Mouse (Mus musculus) erythroblast, embryonic 14.5 days (primary cell): ENCODE data around the gene Ldlrad3. TPM values are rescaled to one million over a fixed set of nuclear protein-coding genes. Genes with fewer than 3 reads are reported as not detected.

ENCODE experiments used
- H3K27me3 ChIP-seq: 2 replicates; pipeline ENCODE4 v1.6.1; 2012; ENCODE audit warnings: inconsistent platforms; ENCODE audit not compliant: control insufficient read depth
- H3K36me3 ChIP-seq: 2 replicates; pipeline ENCODE4 v1.6.1; 2012; ENCODE audit warnings: mild to moderate bottlenecking, inconsistent platforms; ENCODE audit not compliant: control insufficient read depth
- H3K4me1 ChIP-seq: 2 replicates; pipeline ENCODE4 v1.6.1; 2012; ENCODE audit warnings: inconsistent platforms; ENCODE audit not compliant: control insufficient read depth
- H3K4me3 ChIP-seq: replicated peaks from 2 replicates; pipeline ENCODE3; 2012; ENCODE audit warnings: moderate library complexity, mild to moderate bottlenecking, inconsistent platforms
- H3K9me3 ChIP-seq: 2 replicates; pipeline ENCODE4 v1.6.1; 2012; ENCODE audit warnings: low read length, inconsistent platforms, mixed read lengths; ENCODE audit not compliant: control insufficient read depth
- GATA1 ChIP-seq: IDR thresholded peaks from 2 replicates; pipeline ENCODE4 v1.6.1; 2012; ENCODE audit warnings: low read length, inconsistent platforms, mixed read lengths
- TAL1 ChIP-seq: IDR thresholded peaks from 3 replicates; pipeline ENCODE4 v1.6.1; 2012; ENCODE audit warnings: low read length, inconsistent platforms, mixed read lengths
- polyA plus RNA-seq: library from polyadenylated mRNA; stranded (reverse); fragments of >175 nt; gene quantifications from 2 replicates; pipeline ENCODE4 v1.2.3, GENCODE M21; 2012

The Ldlrad3 gene
- polyA plus RNA-seq, 1 experiment: not detected

- H3K27me3 ChIP-seq: no peaks in the 10 kb centered on the region
- TF ChIP-seq GATA1: no peak
- TF ChIP-seq TAL1: no peak
- H3K36me3 ChIP-seq: no peaks in the 10 kb centered on the region
- H3K9me3 ChIP-seq: no peaks in the 10 kb centered on the region
- no peak overlapping the region for H3K4me3 ChIP-seq
- no peaks in the 10 kb centered on the region for H3K4me1 ChIP-seq
These were observed 187.1 kb downstream of the Ldlrad3 start for GRCm38 (mm10) chr2:101998911-101999572.

GRCm38 (mm10) chr2:101997013-101997412 lies 189.2 kb downstream of the Ldlrad3 start:
- Histone ChIP-seq H3K4me1 (no peaks in the 10 kb centered on the region), H3K4me3 (no peak overlapping the region), H3K27me3 (no peaks in the 10 kb centered on the region), H3K9me3 (no peaks in the 10 kb centered on the region), H3K36me3 (no peaks in the 10 kb centered on the region)
- no peak for TF ChIP-seq GATA1
- TF ChIP-seq TAL1: no peak

- Histone ChIP-seq H3K36me3 (no peaks in the 10 kb centered on the region), H3K4me1 (no peaks in the 10 kb centered on the region), H3K9me3 (no peaks in the 10 kb centered on the region), H3K27me3 (no peaks in the 10 kb centered on the region), H3K4me3 (no peak overlapping the region)
- TF ChIP-seq TAL1 (no peak), GATA1 (no peak)
These were observed 193.4 kb downstream of the Ldlrad3 start for GRCm38 (mm10) chr2:101992574-101993310.

- Histone ChIP-seq H3K9me3 (no peaks in the 10 kb centered on the region), H3K27me3 (no peaks in the 10 kb centered on the region), H3K36me3 (no peaks in the 10 kb centered on the region), H3K4me1 (no peaks in the 10 kb centered on the region), H3K4me3 (no peak overlapping the region)
- TF ChIP-seq TAL1: no peak
- TF ChIP-seq GATA1: no peak
These were observed 194.5 kb downstream of the Ldlrad3 start for GRCm38 (mm10) chr2:101991726-101992125.

- Histone ChIP-seq H3K36me3 (no peaks in the 10 kb centered on the region), H3K4me3 (no peak overlapping the region), H3K9me3 (no peaks in the 10 kb centered on the region), H3K27me3 (no peaks in the 10 kb centered on the region), H3K4me1 (no peaks in the 10 kb centered on the region)
- TF ChIP-seq TAL1: no peak
- no peak for TF ChIP-seq GATA1
These were observed 199.7 kb downstream of the Ldlrad3 start for GRCm38 (mm10) chr2:101986344-101987087.

- Histone ChIP-seq H3K27me3 (no peaks in the 10 kb centered on the region), H3K36me3 (no peaks in the 10 kb centered on the region), H3K4me1 (no peaks in the 10 kb centered on the region), H3K4me3 (no peak overlapping the region), H3K9me3 (no peaks in the 10 kb centered on the region)
- TF ChIP-seq TAL1 (no peak), GATA1 (no peak)
These were observed 202.2 kb downstream of the Ldlrad3 start for GRCm38 (mm10) chr2:101983853-101984543.

- H3K9me3 ChIP-seq: no peaks in the 10 kb centered on the region
- no peaks in the 10 kb centered on the region for H3K4me1 ChIP-seq
- no peaks in the 10 kb centered on the region for H3K27me3 ChIP-seq
- no peaks in the 10 kb centered on the region for H3K36me3 ChIP-seq
- no peak overlapping the region for H3K4me3 ChIP-seq
- no peak for TF ChIP-seq GATA1
These were observed 202.9 kb downstream of the Ldlrad3 start for GRCm38 (mm10) chr2:101983082-101983852.

- TF ChIP-seq GATA1 (no peak), TAL1 (no peak)
- no peaks in the 10 kb centered on the region for H3K27me3 ChIP-seq
- H3K4me1 ChIP-seq: no peaks in the 10 kb centered on the region
- no peaks in the 10 kb centered on the region for H3K9me3 ChIP-seq
- H3K36me3 ChIP-seq: no peaks in the 10 kb centered on the region
- H3K4me3 ChIP-seq: no peak overlapping the region
These were observed 204.2 kb downstream of the Ldlrad3 start for GRCm38 (mm10) chr2:101981964-101982498.
